Mouse (Mus musculus) lung, embryonic 16.5 days (tissue): ENCODE results near the gene Tyk2. TPM values are rescaled to one million over a fixed set of nuclear protein-coding genes. Genes with fewer than 3 reads are reported as not detected.

Source experiments
- ATAC-seq: fragments of 200-750 bp; cut with Nextera tagmentation; 2 replicates; pipeline ENCODE4 v1.8.0; 2017; ENCODE audit warnings: low read depth, mild to moderate bottlenecking, moderate library complexity
- H3K27ac ChIP-seq: fragments of 300-500 bp; sonication (generic); 2 replicates; pipeline ENCODE4 v1.5.1; 2014; ENCODE audit warnings: mild to moderate bottlenecking, control low read depth, low read length
- H3K27me3 ChIP-seq: fragments of 300-500 bp; sonication (generic); 2 replicates; pipeline ENCODE4 v1.6.1; 2014; ENCODE audit warnings: low read depth, low read length, mixed read lengths; ENCODE audit not compliant: control insufficient read depth, insufficient read depth
- H3K36me3 ChIP-seq: fragments of 300-500 bp; sonication (generic); 2 replicates; pipeline ENCODE4 v1.6.1; 2014; ENCODE audit warnings: low read length; ENCODE audit not compliant: control insufficient read depth, insufficient read depth
- H3K4me1 ChIP-seq: fragments of 300-500 bp; sonication (generic); replicated peaks from 2 replicates; pipeline ENCODE4 v1.6.1; 2014; ENCODE audit warnings: low read length, mixed read lengths; ENCODE audit not compliant: control insufficient read depth, insufficient read depth
- H3K4me2 ChIP-seq: fragments of 300-500 bp; sonication (generic); 2 replicates; pipeline ENCODE4 v1.6.1; 2014; ENCODE audit warnings: low read depth, low read length, control low read depth
- H3K4me3 ChIP-seq: fragments of 300-500 bp; sonication (generic); 2 replicates; pipeline ENCODE4 v1.5.1; 2014; ENCODE audit warnings: mild to moderate bottlenecking, low read length, control low read depth
- H3K9ac ChIP-seq: fragments of 300-500 bp; sonication (generic); 2 replicates; pipeline ENCODE4 v1.6.1; 2014; ENCODE audit warnings: low read length, control low read depth
- H3K9me3 ChIP-seq: fragments of 300-500 bp; sonication (generic); 2 replicates; pipeline ENCODE4 v1.6.1; 2016; ENCODE audit warnings: low read length; ENCODE audit not compliant: control insufficient read depth
- WGBS: fragments of 180-500 bp; shearing (Covaris S2); extraction: QIAGEN DNeasy Blood & Tissue Kit; methylation state at CpG from one replicate; pipeline ENCODE4 v1.1.7; 2014; 5-methylcytosine and 5-hydroxymethylcytosine counted together
- polyA plus RNA-seq: library from polyadenylated mRNA; unstranded; fragments of >200 nt; fragmentation: Nextera tagmentation; extraction: Ambion mirVana; gene quantifications from 2 replicates; pipeline ENCODE4 v1.2.1, GENCODE M21; 2015

Gene Tyk2
- polyA plus RNA-seq, 1 experiment from 2014 or later: 16.9 TPM

DNA sequence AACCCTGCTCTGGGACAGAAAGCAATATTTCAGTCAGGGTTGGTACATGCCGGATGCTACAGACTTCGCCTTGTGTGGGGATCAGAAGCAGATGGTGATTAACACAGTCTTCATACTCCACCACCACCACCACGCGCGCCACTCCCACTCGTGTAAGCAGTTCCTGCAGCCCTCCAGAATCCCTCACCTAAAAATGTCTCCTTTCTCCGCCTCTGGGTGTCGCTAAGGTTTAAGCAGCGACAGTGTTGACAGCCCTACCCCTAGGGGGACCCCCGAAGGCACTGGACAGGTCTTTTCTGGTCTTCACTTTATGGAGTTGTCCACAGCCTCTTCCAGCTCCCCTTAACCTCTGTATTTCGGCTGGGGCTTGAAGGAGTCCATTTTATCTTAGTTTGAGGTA lies 21.7 kb upstream of the Tyk2 start:
- no peak overlapping the region; the same call in 1 of the 2 replicates for H3K27ac ChIP-seq
- 2% methylated on average over 11 of the region's 11 CpGs for WGBS
- peak; percentile 26; the same call in 1 of the 2 replicates for ATAC-seq

DNA sequence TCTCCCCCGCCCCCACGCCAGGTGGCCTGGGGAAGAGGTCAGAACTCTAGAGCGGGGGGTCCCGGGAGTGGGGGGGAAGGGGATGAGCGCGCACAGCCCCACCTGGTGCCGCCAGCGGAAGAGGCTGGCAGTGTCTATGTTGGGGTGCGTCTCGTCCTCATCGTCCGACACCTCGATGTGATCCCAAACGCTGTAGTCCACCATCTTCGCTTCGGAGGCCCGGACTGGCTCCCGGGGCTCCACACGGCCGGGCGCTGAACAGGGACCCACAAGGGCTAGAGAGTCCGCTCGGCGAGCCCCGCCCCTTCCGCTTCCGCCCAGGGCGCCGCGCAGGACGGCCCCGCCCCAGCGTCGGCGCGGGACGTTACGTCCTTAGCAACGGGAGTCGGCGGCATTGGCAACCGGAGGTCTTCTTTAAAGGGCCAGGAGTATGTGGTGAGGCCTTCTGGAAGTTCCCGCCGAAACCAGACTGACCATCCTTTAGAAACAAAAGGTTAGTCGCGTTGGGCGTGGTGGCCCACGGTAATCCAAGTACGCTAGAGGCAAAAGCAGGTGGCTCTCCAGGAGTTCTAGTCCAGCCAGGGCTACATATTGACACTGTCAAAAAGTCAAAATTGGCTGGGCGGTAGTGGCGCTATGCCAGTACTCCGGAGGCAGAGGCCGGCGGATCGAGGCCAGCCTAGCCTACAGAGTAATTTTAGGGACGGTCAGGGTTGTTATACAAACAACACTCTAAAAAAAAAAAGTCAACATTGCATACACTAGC lies 18.8 kb upstream of the Tyk2 start, which contains the start of gene Cdc37:
Gene Cdc37, minus strand, starts transcription at position 329 of the 766 bp plus-strand sequence.
- Histone ChIP-seq H3K9ac (peak within 1 kb of the TSS; percentile 93), H3K27me3 (no peaks in the 10 kb centered on the region), H3K4me2 (peak within 1 kb of the TSS; percentile 92), H3K36me3 (peaks cover 4% of the 10 kb centered on the region; the same call in 1 of the 2 replicates), H3K4me3 (peak within 1 kb of the TSS; percentile 87), H3K4me1 (peaks cover 46% of the 10 kb centered on the region), H3K27ac (peak within 1 kb of the TSS; percentile 79), H3K9me3 (no peaks in the 10 kb centered on the region)
- peak; percentile 96 for ATAC-seq
- WGBS: 2% methylated on average over 55 of the region's 56 CpGs

More for the DNA sequence above, 21.7 kb upstream of the Tyk2 start:
- H3K9me3 ChIP-seq: no peaks in the 10 kb centered on the region
- H3K4me1 ChIP-seq: peaks cover 30% of the 10 kb centered on the region
- H3K4me2 ChIP-seq: peak overlapping the region; percentile 71
- H3K27me3 ChIP-seq: no peaks in the 10 kb centered on the region
- no peaks in the 10 kb centered on the region for H3K36me3 ChIP-seq
- H3K9ac ChIP-seq: peak overlapping the region; percentile 60; the same call in 1 of the 2 replicates
- peak overlapping the region; percentile 41 for H3K4me3 ChIP-seq

DNA sequence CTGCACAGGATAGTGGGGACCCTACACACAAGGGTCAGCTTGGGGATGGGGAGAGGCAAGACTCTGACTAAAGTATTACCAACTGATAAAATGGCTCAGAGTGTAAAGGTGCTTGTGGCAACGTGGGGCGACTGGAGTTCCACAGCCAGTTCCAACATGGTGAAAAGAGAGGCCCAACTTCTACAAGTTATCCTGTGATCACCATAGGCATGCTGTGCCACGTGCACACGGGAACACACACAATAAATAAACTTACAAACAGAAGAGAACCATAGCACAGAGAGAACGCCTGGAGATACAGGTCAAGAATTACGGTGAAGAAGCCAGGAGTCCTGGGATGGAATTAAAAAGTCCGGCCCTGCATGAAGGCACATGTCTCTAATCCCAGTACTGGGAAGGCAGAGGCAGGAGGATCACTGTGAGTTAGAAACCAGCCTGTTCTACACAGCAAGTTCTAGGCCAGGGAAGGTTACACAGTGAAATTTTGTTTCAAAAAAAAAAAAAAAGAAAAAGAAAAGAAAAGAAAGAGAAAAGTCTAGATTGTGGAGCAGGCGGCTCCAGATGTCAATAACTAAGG lies 18.1 kb upstream of the Tyk2 start:
- peaks cover 43% of the 10 kb centered on the region for H3K4me1 ChIP-seq

DNA sequence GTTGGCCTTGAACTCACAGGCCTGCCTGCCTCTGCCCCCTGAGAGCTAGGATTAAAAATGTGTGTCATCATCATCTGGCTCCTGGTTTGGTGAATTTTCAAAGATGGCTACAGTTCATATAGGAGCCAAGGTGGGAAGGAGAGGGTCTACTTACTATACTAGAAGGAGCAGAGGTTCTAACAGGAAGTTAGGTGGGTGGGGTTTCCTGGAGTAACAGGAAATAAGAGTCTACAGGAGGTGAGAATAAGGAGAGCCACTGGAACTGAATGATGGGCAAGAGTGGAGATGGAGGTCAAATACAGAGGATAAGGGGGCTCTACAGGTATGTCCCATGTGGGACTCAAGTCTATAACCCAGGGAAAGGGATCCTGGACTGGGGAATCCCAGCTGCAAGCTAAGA lies 17.4 kb upstream of the Tyk2 start:
- peak overlapping the region; percentile 87 for H3K4me3 ChIP-seq
- H3K27me3 ChIP-seq: no peaks in the 10 kb centered on the region
- peak overlapping the region; percentile 92 for H3K4me2 ChIP-seq
- peaks cover 8% of the 10 kb centered on the region; the same call in 1 of the 2 replicates for H3K36me3 ChIP-seq
- peak overlapping the region; percentile 93 for H3K9ac ChIP-seq
- H3K9me3 ChIP-seq: no peaks in the 10 kb centered on the region
- ATAC-seq: no peak
- H3K27ac ChIP-seq: no peak overlapping the region
- H3K4me1 ChIP-seq: peaks cover 36% of the 10 kb centered on the region

More for the DNA sequence above, 18.1 kb upstream of the Tyk2 start:
- ATAC-seq: no peak
- H3K9me3 ChIP-seq: no peaks in the 10 kb centered on the region
- H3K27ac ChIP-seq: peak overlapping the region; percentile 79
- H3K27me3 ChIP-seq: no peaks in the 10 kb centered on the region
- H3K9ac ChIP-seq: peak overlapping the region; percentile 93
- peaks cover 8% of the 10 kb centered on the region; the same call in 1 of the 2 replicates for H3K36me3 ChIP-seq
- H3K4me2 ChIP-seq: peak overlapping the region; percentile 92
- 4% methylated on average over 8 of the region's 8 CpGs for WGBS
- H3K4me3 ChIP-seq: peak overlapping the region; percentile 87

DNA sequence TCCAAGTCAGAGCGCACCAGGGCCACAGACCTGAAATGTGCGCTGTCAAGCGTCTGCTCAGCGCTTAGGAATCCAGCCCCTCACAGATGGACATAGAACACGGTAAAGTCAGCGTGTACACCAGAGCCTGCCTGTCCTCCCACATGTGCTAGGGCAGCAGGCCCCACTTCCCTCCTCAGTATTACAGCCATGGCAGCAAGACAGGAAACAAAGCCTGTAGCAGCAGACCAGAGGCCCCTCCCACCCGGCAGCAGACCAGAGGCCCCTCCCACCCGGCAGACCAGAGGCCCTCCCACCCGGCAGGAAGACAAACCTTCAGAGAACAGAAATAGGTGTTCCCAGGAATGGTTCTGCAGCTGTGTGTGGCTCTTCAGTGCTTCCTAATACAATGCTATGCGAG lies 15.7 kb upstream of the Tyk2 start:
- peak overlapping the region; percentile 30; the same call in 1 of the 2 replicates for H3K4me2 ChIP-seq
- H3K4me3 ChIP-seq: peak overlapping the region; percentile 10; the same call in 1 of the 2 replicates
- 33% methylated on average over 10 of the region's 10 CpGs for WGBS
- H3K9ac ChIP-seq: peak overlapping the region; percentile 49; the same call in 1 of the 2 replicates
- H3K4me1 ChIP-seq: peaks cover 31% of the 10 kb centered on the region
- no peak overlapping the region for H3K27ac ChIP-seq
- H3K27me3 ChIP-seq: no peaks in the 10 kb centered on the region
- peaks cover 21% of the 10 kb centered on the region for H3K36me3 ChIP-seq
- peak; percentile 27; the same call in 1 of the 2 replicates for ATAC-seq
- no peaks in the 10 kb centered on the region for H3K9me3 ChIP-seq

DNA sequence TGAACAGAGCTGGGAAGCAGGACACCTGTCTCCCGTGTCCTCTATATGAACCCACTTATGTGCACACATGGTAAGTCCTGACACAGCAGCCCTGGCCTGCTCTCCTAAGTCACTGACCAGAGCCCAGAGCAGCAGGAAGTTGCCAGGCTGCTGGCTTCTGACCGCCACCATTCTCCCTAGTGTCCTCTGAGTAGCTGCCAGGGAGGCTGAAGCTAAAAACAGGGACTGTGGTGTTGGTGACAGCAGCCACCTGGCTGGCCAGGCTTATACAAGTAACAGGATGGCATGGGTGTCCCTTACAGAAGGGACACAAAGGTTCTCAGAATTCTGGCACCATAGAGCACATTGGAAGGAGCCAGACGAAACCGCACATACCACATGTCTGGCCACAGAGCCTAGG lies 14.4 kb upstream of the Tyk2 start:
- H3K4me1 ChIP-seq: peaks cover 31% of the 10 kb centered on the region
- H3K4me2 ChIP-seq: no peak overlapping the region
- ATAC-seq: no peak
- H3K9ac ChIP-seq: no peak overlapping the region
- WGBS: 72% methylated on average over 4 of the region's 4 CpGs
- peaks cover 32% of the 10 kb centered on the region for H3K36me3 ChIP-seq
- H3K4me3 ChIP-seq: no peak overlapping the region
- no peaks in the 10 kb centered on the region for H3K27me3 ChIP-seq
- H3K9me3 ChIP-seq: no peaks in the 10 kb centered on the region
- H3K27ac ChIP-seq: no peak overlapping the region

DNA sequence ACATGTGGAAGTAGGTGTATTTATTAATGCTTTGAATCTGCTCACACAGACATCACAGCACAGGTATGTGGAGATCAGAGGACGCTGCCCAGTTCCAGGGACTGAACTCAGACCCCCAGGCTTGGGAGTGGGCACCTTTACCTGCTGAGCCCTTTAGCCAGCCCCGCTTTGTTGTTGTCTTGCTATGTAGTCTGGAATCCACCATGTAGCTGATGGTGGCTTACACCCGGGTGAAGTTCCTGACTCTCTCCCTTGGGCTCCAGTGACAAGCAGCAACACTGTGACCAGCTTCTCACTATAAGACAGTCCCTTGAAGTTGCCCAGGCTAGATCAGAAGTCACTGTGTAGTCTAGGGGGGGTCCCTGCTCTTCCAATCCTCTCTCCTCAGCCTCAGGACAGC lies 13.3 kb upstream of the Tyk2 start:
- Histone ChIP-seq H3K9me3 (no peaks in the 10 kb centered on the region), H3K27me3 (no peaks in the 10 kb centered on the region), H3K4me1 (peaks cover 31% of the 10 kb centered on the region), H3K27ac (no peak overlapping the region), H3K4me3 (no peak overlapping the region), H3K36me3 (peaks cover 41% of the 10 kb centered on the region), H3K4me2 (no peak overlapping the region), H3K9ac (no peak overlapping the region)
- WGBS: 97% methylated on average over 3 of the region's 3 CpGs
- ATAC-seq: no peak

DNA sequence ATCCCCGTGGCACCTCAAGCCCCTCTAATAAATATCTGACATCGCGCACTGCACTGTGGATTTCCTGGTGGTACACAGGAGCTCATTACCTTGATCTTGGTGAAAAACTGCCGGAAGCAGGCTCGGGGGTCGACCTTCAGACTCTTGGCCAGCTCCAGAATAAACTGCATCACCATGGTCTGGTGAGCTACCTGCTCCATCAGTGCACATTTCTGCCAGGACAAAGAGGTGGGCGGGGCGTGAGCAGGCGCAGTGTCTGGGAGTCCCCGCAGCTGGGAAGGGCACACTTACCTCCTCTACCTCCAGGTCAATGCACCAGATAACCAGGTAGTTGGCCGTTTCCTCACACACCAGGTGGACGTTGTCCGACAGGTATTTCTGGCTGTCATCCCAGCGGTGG lies 10.9 kb upstream of the Tyk2 start:
- H3K36me3 ChIP-seq: peaks cover 48% of the 10 kb centered on the region
- H3K4me1 ChIP-seq: peaks cover 8% of the 10 kb centered on the region
- H3K4me2 ChIP-seq: no peak overlapping the region
- no peaks in the 10 kb centered on the region for H3K27me3 ChIP-seq
- WGBS: 90% methylated on average over 14 of the region's 14 CpGs
- no peaks in the 10 kb centered on the region for H3K9me3 ChIP-seq
- no peak overlapping the region for H3K27ac ChIP-seq
- no peak overlapping the region for H3K9ac ChIP-seq
- no peak for ATAC-seq
- no peak overlapping the region for H3K4me3 ChIP-seq

DNA sequence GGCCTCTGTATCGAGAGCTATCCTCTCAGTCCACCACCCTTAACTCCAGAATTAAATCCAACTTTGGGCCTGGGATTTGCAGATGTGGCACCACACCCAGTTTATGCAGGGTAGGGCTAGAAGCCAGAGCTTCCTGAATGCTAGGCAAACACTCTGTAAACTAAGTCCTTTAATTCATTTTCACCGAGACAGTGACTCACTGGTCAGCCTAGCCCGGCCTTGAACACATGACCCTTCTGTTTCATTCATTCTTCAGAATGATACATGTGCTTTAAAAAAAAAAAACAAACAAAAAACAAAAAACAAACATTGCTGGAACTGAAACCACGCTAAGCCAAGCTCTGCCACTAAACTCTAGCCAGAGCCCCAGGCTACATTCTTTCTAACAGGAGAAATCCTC lies 7.3 kb upstream of the Tyk2 start:
- Histone ChIP-seq H3K4me2 (no peak overlapping the region), H3K4me1 (peaks cover 16% of the 10 kb centered on the region), H3K9me3 (no peaks in the 10 kb centered on the region), H3K36me3 (peaks cover 40% of the 10 kb centered on the region), H3K9ac (no peak overlapping the region), H3K4me3 (no peak overlapping the region), H3K27ac (no peak overlapping the region), H3K27me3 (no peaks in the 10 kb centered on the region)
- no peak for ATAC-seq
- 76% methylated on average over 4 of the region's 4 CpGs for WGBS
